Mouse (Mus musculus): Measurements from ENCODE around the gene Gm49366.

- TF ChIP-seq POLR2AphosphoS2 (IDR thresholded peaks at IDR 0.05; ENCODE audit: insufficient read length, low read depth) (no peak), POLR2A (IDR thresholded peaks at IDR 0.05; ENCODE audit: insufficient read length, low read depth) (no peak), MYOD1 (IDR thresholded peaks at IDR 0.05; ENCODE audit: control insufficient read depth in 1 of 3, insufficient read length in 2 of 3, low read depth in 2 of 3) (no peak), MAX (IDR thresholded peaks at IDR 0.05; ENCODE audit: low read depth) (no peak), E2F4 (IDR thresholded peaks at IDR 0.05; ENCODE audit: insufficient read depth) (no peak), USF1 (IDR thresholded peaks at IDR 0.05; ENCODE audit: low read depth) (no peak), TCF3 (IDR thresholded peaks at IDR 0.05; ENCODE audit: insufficient read length, low read depth) (no peak), SRF (IDR thresholded peaks at IDR 0.05; ENCODE audit: control insufficient read depth, insufficient read length, low read depth) (no peak), MYOG (IDR thresholded peaks at IDR 0.05; ENCODE audit: control insufficient read depth in 1 of 3, insufficient read depth in 1 of 3, insufficient read length in 2 of 3, low read depth in 2 of 3) (no peak), REST (IDR thresholded peaks at IDR 0.05; ENCODE audit: insufficient read depth, insufficient read length) (no peak)
Observed at GRCm38 (mm10) chr12:84010201-84010600, 28.5 kb upstream of the Gm49366 start.

Measured in myocyte (in vitro differentiated cells).